Mouse (Mus musculus): ENCODE data around the gene Prdm16.
A peak's percentile ranks its signal among the peaks of the same experiment; 100 is the strongest.

Gene Prdm16

GRCm38 (mm10) chr4:154313622-154313967, 323.1 kb downstream of the Prdm16 start:
- DNase-seq, result no peak

DNA sequence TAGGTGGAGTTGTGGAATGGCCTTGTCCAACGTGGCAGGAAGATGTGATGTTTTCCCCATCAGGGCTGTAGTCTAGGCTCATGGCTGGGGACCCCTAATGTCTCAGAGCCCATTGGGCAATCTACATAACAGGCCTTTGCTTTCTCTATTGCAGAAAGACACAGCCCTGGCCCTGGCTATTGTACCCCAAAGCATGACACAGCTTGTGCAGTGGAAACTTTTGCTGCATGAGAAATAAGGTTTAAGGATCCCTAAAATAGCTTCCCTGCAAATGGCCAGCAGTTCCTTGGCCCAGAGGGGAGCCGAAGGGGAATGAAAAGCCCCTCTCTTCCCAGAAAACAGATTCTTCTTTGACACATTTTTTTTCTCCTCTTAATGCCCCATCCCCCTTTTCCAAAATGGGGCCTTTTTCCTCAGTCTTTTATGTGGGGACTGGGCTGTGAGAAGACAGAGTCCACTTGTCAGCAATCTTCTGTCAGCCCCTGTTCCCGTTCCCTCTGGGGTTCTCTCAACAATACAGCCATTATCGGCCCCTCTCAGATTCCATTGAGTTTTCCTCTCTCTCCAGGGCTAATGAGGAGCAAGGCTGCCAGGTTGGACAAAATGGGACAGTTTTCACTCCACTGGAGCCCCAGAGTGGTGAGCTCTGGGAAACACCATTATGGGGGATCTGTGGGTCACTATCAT, 323.6 kb downstream of the Prdm16 start:
- no peak for DNase-seq

DNA sequence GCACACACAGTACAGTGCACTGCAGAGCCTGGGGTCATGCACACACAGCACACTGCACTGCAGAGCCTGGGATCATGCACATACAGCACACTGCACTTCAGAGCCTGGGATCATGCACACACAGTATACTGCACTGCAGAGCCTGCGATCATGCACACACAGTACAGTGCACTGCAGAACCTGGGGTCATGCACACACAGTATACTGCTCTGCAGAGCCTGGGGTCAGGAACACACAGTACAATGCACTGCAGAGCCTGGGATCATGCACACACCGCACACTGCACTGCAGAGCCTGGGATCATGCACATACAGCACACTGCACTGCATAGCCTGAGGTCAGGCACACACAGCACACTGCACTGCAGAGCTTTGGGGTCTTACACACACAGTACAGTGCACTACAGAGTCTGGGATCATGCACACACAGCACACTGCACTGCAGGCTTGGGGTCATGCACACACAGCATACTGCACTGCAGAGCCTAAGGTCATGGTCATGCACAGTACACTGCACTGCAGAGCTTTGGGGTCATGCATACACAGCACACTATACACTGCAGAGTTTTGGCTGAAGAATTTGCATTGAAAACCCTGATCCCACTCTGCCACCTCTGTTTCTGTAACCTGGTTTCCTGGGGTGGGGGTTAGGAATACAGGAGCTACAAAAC, 324.4 kb downstream of the Prdm16 start:
- DNase-seq, result no peak

DNA sequence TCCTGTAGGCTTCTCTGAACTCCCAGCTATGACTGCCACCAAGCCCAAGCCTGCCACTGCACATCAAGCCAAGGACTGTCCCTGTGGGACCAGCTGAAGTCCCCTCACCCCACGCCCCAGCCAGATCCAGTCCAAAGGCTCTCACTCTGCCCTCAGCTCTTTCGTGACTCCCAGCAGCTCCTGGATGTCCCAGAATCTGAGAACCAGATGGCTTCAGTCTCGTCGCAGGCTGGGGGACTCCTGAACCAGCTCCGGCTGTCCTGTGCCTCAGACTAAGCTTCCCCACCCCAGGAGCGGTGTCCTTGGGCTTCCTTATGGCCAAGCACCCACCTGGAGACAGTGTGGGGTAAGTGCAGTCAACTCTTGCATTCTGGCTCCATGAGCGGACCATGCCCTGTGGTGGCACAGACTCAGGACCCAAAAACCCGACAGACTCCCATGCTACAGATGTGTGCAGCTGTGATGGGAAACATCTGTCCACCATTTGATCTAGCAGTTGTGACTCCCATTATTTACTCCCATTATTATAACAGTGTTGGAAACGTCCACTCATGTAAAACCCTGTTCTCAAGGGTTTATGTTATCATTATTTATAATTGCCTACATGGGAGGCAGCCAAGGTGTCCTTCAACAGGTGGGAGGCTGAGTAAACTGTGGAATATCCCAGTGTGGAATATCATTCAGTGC, 326.0 kb downstream of the Prdm16 start:
- no peak for DNase-seq

DNA sequence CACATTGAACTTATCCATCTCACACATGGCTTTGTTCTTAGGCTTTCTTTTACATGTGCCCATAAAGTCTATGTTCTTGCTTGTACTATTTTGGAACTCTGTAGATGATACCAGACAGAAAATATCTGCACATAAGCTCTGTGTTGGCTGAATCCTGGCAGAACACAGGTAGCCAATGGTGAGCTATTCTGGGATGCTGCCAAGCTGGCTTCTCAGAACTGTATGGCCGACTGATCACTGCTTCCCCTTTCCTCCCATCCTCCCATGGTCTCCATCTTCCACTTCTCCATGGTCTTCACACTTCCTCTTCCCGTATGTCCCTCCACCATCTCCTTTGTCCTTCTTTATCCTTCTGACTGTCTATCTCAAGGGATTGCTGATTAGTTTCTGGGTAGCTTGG, 327.5 kb downstream of the Prdm16 start:
- DNase-seq, result no peak

DNA sequence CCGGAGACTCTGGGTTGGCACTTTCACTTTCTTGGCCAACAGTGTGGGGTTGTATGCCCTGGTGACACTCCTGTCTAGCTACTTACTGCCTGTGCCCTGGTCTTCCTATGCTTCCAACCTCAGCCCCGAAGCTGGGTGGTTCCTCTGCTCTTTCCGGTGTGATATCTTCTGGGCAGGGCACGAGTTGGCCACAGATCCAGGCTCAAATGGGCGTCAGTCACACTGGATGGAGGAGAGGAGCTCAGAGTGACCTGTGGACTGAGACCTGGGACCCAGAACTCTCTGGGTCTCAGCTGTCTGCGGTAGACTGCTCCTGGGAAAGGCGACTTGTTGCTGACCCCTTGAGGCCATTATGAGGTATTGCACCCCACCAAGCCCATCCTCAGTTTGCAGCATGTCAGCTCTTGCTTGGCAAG, 335.2 kb downstream of the Prdm16 start, which contains the start of gene Arhgef16:
Gene Arhgef16 (minus strand): TSS at position 211 of the 416 bp plus-strand sequence.
- DNase-seq, result peak; percentile 93

GRCm38 (mm10) chr4:154299541-154300271, 337.0 kb downstream of the Prdm16 start:
- peak; percentile 94 for DNase-seq

- no peak for DNase-seq
These were observed 338.9 kb downstream of the Prdm16 start for GRCm38 (mm10) chr4:154297761-154298160.

GRCm38 (mm10) chr4:154294262-154294731, 342.4 kb downstream of the Prdm16 start:
- no peak for DNase-seq

DNA sequence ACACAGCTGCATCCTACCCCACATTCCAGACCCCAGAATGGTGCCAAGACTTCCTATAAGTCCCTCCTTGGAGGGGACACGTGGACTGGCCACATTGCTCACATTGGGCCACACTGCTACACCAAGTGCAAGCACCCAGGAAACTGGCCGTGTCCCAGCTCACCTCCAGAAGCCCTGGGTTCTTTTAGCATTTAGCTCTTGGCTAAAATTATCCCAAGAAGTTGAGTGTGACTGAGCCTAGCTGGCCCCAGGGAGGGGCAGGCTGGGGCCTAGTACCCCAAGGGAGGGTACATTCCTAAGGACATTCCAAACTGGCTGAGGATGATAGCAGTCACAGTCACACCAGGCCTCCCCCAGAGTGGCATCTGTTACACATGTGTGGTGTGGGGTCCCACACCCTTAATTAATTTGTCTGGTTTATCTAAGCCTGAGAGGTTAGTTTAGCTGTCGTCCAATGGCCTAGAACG, 342.9 kb downstream of the Prdm16 start:
- no peak for DNase-seq

GRCm38 (mm10) chr4:154283671-154284070, 353.0 kb downstream of the Prdm16 start:
- peak; percentile 94 for DNase-seq

GRCm38 (mm10) chr4:154279481-154279880, 357.2 kb downstream of the Prdm16 start:
- no peak for DNase-seq

DNA sequence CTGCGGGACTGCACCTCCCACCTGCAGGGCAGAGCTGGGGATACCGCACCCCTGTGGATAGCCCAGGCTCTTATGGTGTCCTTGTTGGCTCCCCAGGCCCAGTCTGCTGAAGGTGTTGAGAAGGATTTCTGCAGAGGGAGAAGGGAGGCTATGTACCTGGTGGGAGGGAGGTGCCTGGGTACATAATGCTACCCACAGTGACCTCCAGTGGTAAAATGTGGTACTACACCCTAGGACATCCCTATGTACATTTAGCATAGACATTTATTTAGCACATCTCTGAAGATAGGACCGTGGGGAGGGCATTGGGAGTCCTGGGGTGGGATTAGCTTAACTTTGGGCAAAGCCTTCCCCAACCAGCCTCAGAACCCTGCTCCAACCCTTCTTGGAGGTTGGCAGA, 363.7 kb downstream of the Prdm16 start:
- DNase-seq, result peak; percentile 92

GRCm38 (mm10) chr4:154269520-154269919, 367.2 kb downstream of the Prdm16 start:
- no peak for DNase-seq

DNA sequence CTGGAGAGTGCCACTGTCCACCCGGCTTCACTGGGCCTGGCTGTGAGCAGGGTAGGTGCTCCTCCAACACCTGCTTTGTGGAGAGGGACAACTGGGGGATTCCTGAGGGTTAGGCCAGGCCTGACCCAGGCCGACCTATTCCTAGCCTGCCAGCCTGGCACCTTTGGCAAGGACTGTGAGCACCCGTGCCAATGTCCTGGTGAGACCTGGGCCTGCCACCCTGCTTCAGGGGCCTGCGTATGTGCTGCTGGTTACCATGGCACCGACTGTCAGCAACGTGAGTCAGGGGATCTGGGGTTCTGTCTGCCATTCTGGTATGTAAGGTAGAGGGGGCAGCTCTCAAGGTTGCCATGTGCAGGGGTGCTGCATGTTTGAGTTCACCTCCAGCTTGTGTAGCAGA, 369.2 kb downstream of the Prdm16 start:
- DNase-seq, result no peak

Measured in heart, adult 11 months (tissue).